16 mouse cellular contexts compared by ENCODE assay signal in the genomic region with DNA sequence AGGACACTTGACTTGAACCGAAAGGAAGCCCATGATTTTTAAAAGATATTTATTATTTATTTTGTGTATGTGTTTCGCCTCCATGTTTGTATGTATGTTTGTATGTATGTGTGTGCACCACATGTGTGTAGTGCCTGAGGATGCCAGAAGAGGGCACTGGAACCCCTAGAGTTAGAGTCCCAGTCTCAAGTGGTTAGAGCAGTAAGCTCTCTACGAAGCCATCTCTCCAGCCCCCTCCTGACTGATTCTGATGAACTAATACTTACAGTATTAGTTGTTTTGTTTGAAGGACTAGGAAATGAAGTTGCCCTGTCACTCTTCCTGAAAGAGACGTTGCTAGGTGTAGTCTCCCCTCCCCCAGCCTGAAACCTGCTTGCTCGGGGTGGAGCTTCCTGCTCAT. TPM values are rescaled to one million over a fixed set of nuclear protein-coding genes. Genes with fewer than 3 reads are reported as not detected.
DNase-seq lines count a peak whose midpoint lies in the region; ATAC-seq and TF ChIP-seq lines count a peak whose summit lies in the region.
"Had no signal": no experiment of that assay in that cellular context is flagged by ENCODE, and none has a peak within 500 bp of the region (broad histone marks: within the 10 kb centered on the region; RNA-seq: fewer than 3 reads in every experiment).

No protein-coding gene starts in this region.

- DNase-seq in limb, embryonic 14.5 days (ENCODE audit: low spot score) = peak; percentile 2
- DNase-seq in limb, embryonic 10.5 days (ENCODE audit: low spot score) = no peak
- peak; percentile 64 for DNase-seq in WW6 (ENCODE audit: low read depth, low spot score)
- DNase-seq in liver, postnatal 0 days = no peak
- no peak for DNase-seq in ovary, adult 18-20 months (ENCODE audit: low spot score)
- no peak for DNase-seq in spleen, postnatal 36 days (ENCODE audit: low spot score in 2 of 2)
- DNase-seq: adrenal gland, postnatal 36 days; cerebellum, postnatal 10 days; heart, adult 11 months; heart, postnatal 36 days; left cerebral cortex, postnatal 4 days; spleen, adult 18-20 months had no signal

- WGBS in limb, embryonic 14.5 days = 63% methylated on average over 5 of the region's 5 CpGs
- WGBS in limb, embryonic 10.5 days = 53% methylated on average over 5 of the region's 5 CpGs
- 70% methylated on average over 5 of the region's 5 CpGs for WGBS in liver, postnatal 0 days (ENCODE audit: insufficient replicate concordance)
- WGBS in midbrain, embryonic 16.5 days = 59% methylated on average over 5 of the region's 5 CpGs

- no peak for TF ChIP-seq POLR2A in limb, embryonic 14.5 days (IDR thresholded peaks at IDR 0.05; ENCODE audit: borderline replicate concordance, extremely low read depth, insufficient read depth, insufficient read length)
- TF ChIP-seq POLR2A in ES-Bruce4 (IDR thresholded peaks at IDR 0.05; ENCODE audit: insufficient read depth, low read length) = no peak

- TF ChIP-seq CTCF in ES-Bruce4 (IDR thresholded peaks at IDR 0.05; ENCODE audit: low read depth, low read length) = peak; percentile 18
- peak; percentile 49 for TF ChIP-seq CTCF in liver, postnatal 0 days (IDR thresholded peaks at IDR 0.05; ENCODE audit: low read depth)

- no peak overlapping the region for H3K9ac ChIP-seq in limb, embryonic 14.5 days (ENCODE audit: low read depth, low read length, severe bottlenecking)
- H3K9ac ChIP-seq in ES-Bruce4 (ENCODE audit: low read depth, poor library complexity, severe bottlenecking) = no peak overlapping the region
- no peak overlapping the region for H3K9ac ChIP-seq in liver, postnatal 0 days (replicated peaks)
- no peak overlapping the region for H3K9ac ChIP-seq in midbrain, embryonic 16.5 days (ENCODE audit: low read depth, low read length)
- H3K9ac ChIP-seq: intestine, embryonic 15.5 days had no signal

- no peaks in the 10 kb centered on the region for H3K4me1 ChIP-seq in limb, embryonic 14.5 days (ENCODE audit: control insufficient read depth, insufficient read depth, low read length)
- no peaks in the 10 kb centered on the region for H3K4me1 ChIP-seq in limb, embryonic 10.5 days
- no peaks in the 10 kb centered on the region for H3K4me1 ChIP-seq in ES-Bruce4 (ENCODE audit: control insufficient read depth, insufficient read depth, low read length)
- H3K4me1 ChIP-seq in liver, postnatal 0 days (ENCODE audit: insufficient read depth) = no peaks in the 10 kb centered on the region
- no peaks in the 10 kb centered on the region for H3K4me1 ChIP-seq in midbrain, embryonic 16.5 days (ENCODE audit: control insufficient read depth, insufficient read depth, low read length)
- H3K4me1 ChIP-seq: intestine, embryonic 15.5 days had no signal

- H3K4me2 ChIP-seq in limb, embryonic 14.5 days (replicated peaks; ENCODE audit: low read depth, low read length, severe bottlenecking) = no peak overlapping the region
- no peak overlapping the region for H3K4me2 ChIP-seq in liver, postnatal 0 days (ENCODE audit: low read depth, low read length)
- H3K4me2 ChIP-seq in midbrain, embryonic 16.5 days (ENCODE audit: low read length) = no peak overlapping the region
- H3K4me2 ChIP-seq: intestine, embryonic 15.5 days had no signal

- H3K4me3 ChIP-seq in limb, embryonic 14.5 days (replicated peaks; ENCODE audit: low read length) = no peak overlapping the region
- no peak overlapping the region for H3K4me3 ChIP-seq in limb, embryonic 10.5 days
- H3K4me3 ChIP-seq in ES-Bruce4 (ENCODE audit: low read depth, low read length) = no peak overlapping the region
- no peak overlapping the region for H3K4me3 ChIP-seq in liver, postnatal 0 days (ENCODE audit: low read depth, low read length)
- no peak overlapping the region for H3K4me3 ChIP-seq in midbrain, embryonic 16.5 days (ENCODE audit: low read depth, low read length)
- H3K4me3 ChIP-seq: intestine, embryonic 15.5 days had no signal

- H3K36me3 ChIP-seq in limb, embryonic 14.5 days (ENCODE audit: control insufficient read depth, insufficient read depth, low read length) = no peaks in the 10 kb centered on the region
- H3K36me3 ChIP-seq in limb, embryonic 10.5 days = no peaks in the 10 kb centered on the region
- H3K36me3 ChIP-seq in ES-Bruce4 (ENCODE audit: control insufficient read depth, insufficient read depth, low read length, poor library complexity, severe bottlenecking) = no peaks in the 10 kb centered on the region
- no peaks in the 10 kb centered on the region for H3K36me3 ChIP-seq in liver, postnatal 0 days (replicated peaks; ENCODE audit: insufficient read depth, low read length)
- H3K36me3 ChIP-seq in midbrain, embryonic 16.5 days (ENCODE audit: control insufficient read depth, insufficient read depth, low read length) = no peaks in the 10 kb centered on the region
- H3K36me3 ChIP-seq: intestine, embryonic 15.5 days had no signal

- TF ChIP-seq EP300 in ES-Bruce4 (IDR thresholded peaks at IDR 0.05; ENCODE audit: insufficient read depth, low read depth, low read length) = no peak
- TF ChIP-seq EP300 in liver, postnatal 0 days (IDR thresholded peaks at IDR 0.05; ENCODE audit: low read depth) = no peak

- no peaks in the 10 kb centered on the region for H3K27me3 ChIP-seq in limb, embryonic 14.5 days (ENCODE audit: control insufficient read depth, insufficient read depth, low read length)
- H3K27me3 ChIP-seq in limb, embryonic 10.5 days (ENCODE audit: low read depth, poor library complexity, severe bottlenecking) = no peaks in the 10 kb centered on the region
- H3K27me3 ChIP-seq in ES-Bruce4 (ENCODE audit: control insufficient read depth, insufficient read depth, low read length, poor library complexity, severe bottlenecking) = no peaks in the 10 kb centered on the region
- H3K27me3 ChIP-seq in liver, postnatal 0 days (ENCODE audit: insufficient read depth, low read length) = no peaks in the 10 kb centered on the region
- H3K27me3 ChIP-seq in midbrain, embryonic 16.5 days (ENCODE audit: control insufficient read depth, insufficient read depth, low read depth, low read length) = no peaks in the 10 kb centered on the region; the same call in 1 of the 2 replicates
- H3K27me3 ChIP-seq: intestine, embryonic 15.5 days had no signal

- H3K27ac ChIP-seq in limb, embryonic 14.5 days (replicated peaks; ENCODE audit: low read depth, low read length) = no peak overlapping the region
- H3K27ac ChIP-seq in limb, embryonic 10.5 days = no peak overlapping the region
- no peak overlapping the region; the same call in 1 of the 2 replicates for H3K27ac ChIP-seq in ES-Bruce4 (ENCODE audit: insufficient read depth, low read length)
- no peak overlapping the region for H3K27ac ChIP-seq in liver, postnatal 0 days (ENCODE audit: low read depth)
- H3K27ac ChIP-seq in midbrain, embryonic 16.5 days (ENCODE audit: low read length) = no peak overlapping the region
- H3K27ac ChIP-seq: intestine, embryonic 15.5 days had no signal

- H3K9me3 ChIP-seq in limb, embryonic 14.5 days (ENCODE audit: control insufficient read depth, low read length) = no peaks in the 10 kb centered on the region
- H3K9me3 ChIP-seq in limb, embryonic 10.5 days (replicated peaks) = no peaks in the 10 kb centered on the region
- peaks cover 10% of the 10 kb centered on the region for H3K9me3 ChIP-seq in ES-Bruce4 (replicated peaks; ENCODE audit: control insufficient read depth, insufficient read depth, low read length, poor library complexity, severe bottlenecking)
- H3K9me3 ChIP-seq in liver, postnatal 0 days (ENCODE audit: low read length) = no peaks in the 10 kb centered on the region
- no peaks in the 10 kb centered on the region for H3K9me3 ChIP-seq in midbrain, embryonic 16.5 days (replicated peaks; ENCODE audit: control insufficient read depth, low read length, poor library complexity, severe bottlenecking)
- H3K9me3 ChIP-seq: intestine, embryonic 15.5 days had no signal

- no peak for ATAC-seq in limb, embryonic 14.5 days (ENCODE audit: low FRiP score, low read depth)
- ATAC-seq in liver, postnatal 0 days = no peak
- ATAC-seq in midbrain, embryonic 16.5 days = no peak
- ATAC-seq: intestine, embryonic 15.5 days had no signal

RNA-seq across cellular contexts. Expression of a gene that starts 5.6 kb away (rescaled TPM):
- 43.0 and 46.0 TPM in 2 replicates for polyA plus RNA-seq in limb, embryonic 14.5 days (2012; rRNA removed)
- 28.6 and 31.8 TPM in 2 replicates for polyA plus RNA-seq in limb, embryonic 14.5 days (2014; fragmentation: Nextera tagmentation; extraction: Ambion mirVana)
- 41.6 and 44.4 TPM in 2 replicates for polyA plus RNA-seq in limb, embryonic 10.5 days (2016; fragmentation: Nextera tagmentation; extraction: Ambion mirVana)
- polyA plus RNA-seq in ES-Bruce4 (2011; ENCODE audit: insufficient read depth, insufficient read length, low read depth, missing spikeins) = 70.8 and 81.3 TPM in 2 replicates
- polyA plus RNA-seq in liver, postnatal 0 days (2015; fragmentation: Nextera tagmentation; extraction: Ambion mirVana) = 7.7 and 8.2 TPM in 2 replicates
- polyA plus RNA-seq in midbrain, embryonic 16.5 days (2015; fragmentation: Nextera tagmentation; extraction: Ambion mirVana) = 11.4 and 12.2 TPM in 2 replicates

RNA-seq across cellular contexts. Expression of a gene that starts 14.0 kb away (rescaled TPM):
- polyA plus RNA-seq in limb, embryonic 14.5 days (2012; rRNA removed) = not detected in 2 replicates
- polyA plus RNA-seq in limb, embryonic 14.5 days (2014; fragmentation: Nextera tagmentation; extraction: Ambion mirVana) = not detected in 2 replicates
- polyA plus RNA-seq in limb, embryonic 10.5 days (2016; fragmentation: Nextera tagmentation; extraction: Ambion mirVana) = not detected in 2 replicates
- polyA plus RNA-seq in ES-Bruce4 (2011; ENCODE audit: insufficient read depth, insufficient read length, low read depth, missing spikeins) = not detected in 2 replicates
- not detected in 2 replicates for polyA plus RNA-seq in liver, postnatal 0 days (2015; fragmentation: Nextera tagmentation; extraction: Ambion mirVana)
- polyA plus RNA-seq in midbrain, embryonic 16.5 days (2015; fragmentation: Nextera tagmentation; extraction: Ambion mirVana) = not detected in 2 replicates
- polyA plus RNA-seq: embryonic facial prominence, embryonic 14.5 days; intestine, embryonic 15.5 days had no signal

RNA-seq across cellular contexts. Expression of a gene that starts 15.4 kb away (rescaled TPM):
- 74.9 and 82.9 TPM in 2 replicates for polyA plus RNA-seq in limb, embryonic 14.5 days (2012; rRNA removed)
- 92.1 and 97.6 TPM in 2 replicates for polyA plus RNA-seq in limb, embryonic 14.5 days (2014; fragmentation: Nextera tagmentation; extraction: Ambion mirVana)
- 79.8 and 85.0 TPM in 2 replicates for polyA plus RNA-seq in limb, embryonic 10.5 days (2016; fragmentation: Nextera tagmentation; extraction: Ambion mirVana)
- 118 and 119 TPM in 2 replicates for polyA plus RNA-seq in ES-Bruce4 (2011; ENCODE audit: insufficient read depth, insufficient read length, low read depth, missing spikeins)
- polyA plus RNA-seq in liver, postnatal 0 days (2015; fragmentation: Nextera tagmentation; extraction: Ambion mirVana) = 93.5 and 98.9 TPM in 2 replicates
- polyA plus RNA-seq in midbrain, embryonic 16.5 days (2015; fragmentation: Nextera tagmentation; extraction: Ambion mirVana) = 77.1 and 82.6 TPM in 2 replicates

RNA-seq across cellular contexts. Expression of a gene that starts 38.0 kb away (rescaled TPM):
- polyA plus RNA-seq in limb, embryonic 14.5 days (2012; rRNA removed) = 83.0 and 110 TPM in 2 replicates
- 77.8 and 86.8 TPM in 2 replicates for polyA plus RNA-seq in limb, embryonic 14.5 days (2014; fragmentation: Nextera tagmentation; extraction: Ambion mirVana)
- 118 TPM in 2 replicates for polyA plus RNA-seq in limb, embryonic 10.5 days (2016; fragmentation: Nextera tagmentation; extraction: Ambion mirVana)
- polyA plus RNA-seq in ES-Bruce4 (2011; ENCODE audit: insufficient read depth, insufficient read length, low read depth, missing spikeins) = 105 and 110 TPM in 2 replicates
- polyA plus RNA-seq in liver, postnatal 0 days (2015; fragmentation: Nextera tagmentation; extraction: Ambion mirVana) = 44.1 and 46.1 TPM in 2 replicates
- 155 and 159 TPM in 2 replicates for polyA plus RNA-seq in midbrain, embryonic 16.5 days (2015; fragmentation: Nextera tagmentation; extraction: Ambion mirVana)

RNA-seq across cellular contexts. Expression of a gene that starts 55.6 kb away (rescaled TPM):
- 19.3 and 21.4 TPM in 2 replicates for polyA plus RNA-seq in limb, embryonic 14.5 days (2012; rRNA removed)
- 21.6 and 23.7 TPM in 2 replicates for polyA plus RNA-seq in limb, embryonic 14.5 days (2014; fragmentation: Nextera tagmentation; extraction: Ambion mirVana)
- polyA plus RNA-seq in limb, embryonic 10.5 days (2016; fragmentation: Nextera tagmentation; extraction: Ambion mirVana) = 41.6 and 43.7 TPM in 2 replicates
- 42.9 and 46.5 TPM in 2 replicates for polyA plus RNA-seq in ES-Bruce4 (2011; ENCODE audit: insufficient read depth, insufficient read length, low read depth, missing spikeins)
- 12.3 and 13.2 TPM in 2 replicates for polyA plus RNA-seq in liver, postnatal 0 days (2015; fragmentation: Nextera tagmentation; extraction: Ambion mirVana)
- 37.6 and 37.9 TPM in 2 replicates for polyA plus RNA-seq in midbrain, embryonic 16.5 days (2015; fragmentation: Nextera tagmentation; extraction: Ambion mirVana)

Comparison
In these comparisons a context has a peak if more than half of its experiments do, and no peak if none do; other contexts are left out.
1. DNase-seq: peak in limb, embryonic 14.5 days (single experiment) and WW6 (single experiment); none in limb, embryonic 10.5 days (single experiment), liver, postnatal 0 days (single experiment), ovary, adult 18-20 months (single experiment) and spleen, postnatal 36 days (0 of 2).